Mouse (Mus musculus): ENCODE results near the gene Bcl2.

DNA sequence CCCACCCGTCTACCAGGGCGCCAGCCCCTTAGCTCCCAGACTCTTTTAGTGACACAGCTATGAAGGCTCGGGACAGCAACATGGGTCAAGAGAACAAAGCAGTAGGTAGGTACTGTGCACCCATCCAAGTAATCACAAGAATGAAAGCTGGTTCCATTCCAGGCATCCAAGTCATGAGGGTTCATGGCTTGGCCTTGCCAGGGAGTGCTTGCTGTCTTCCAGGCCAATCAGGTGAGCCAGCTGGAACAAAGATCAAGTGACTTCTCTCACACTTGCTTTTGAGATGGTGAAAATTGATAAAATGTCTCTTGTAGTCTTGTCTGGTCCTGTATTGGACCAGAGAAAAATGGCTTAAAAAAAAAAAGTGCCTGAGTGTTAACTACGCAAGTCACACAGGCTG is 26.7 kb upstream of the Bcl2 start:
- TF ChIP-seq POLR2A (IDR thresholded peaks at IDR 0.05; ENCODE audit: low read depth, low read length), result no peak
- no peak for TF ChIP-seq CTCF (IDR thresholded peaks at IDR 0.05; ENCODE audit: borderline replicate concordance, insufficient read depth, low read length)
